Mouse (Mus musculus): ENCODE data around the gene Als2.

Als2 gene

DNA sequence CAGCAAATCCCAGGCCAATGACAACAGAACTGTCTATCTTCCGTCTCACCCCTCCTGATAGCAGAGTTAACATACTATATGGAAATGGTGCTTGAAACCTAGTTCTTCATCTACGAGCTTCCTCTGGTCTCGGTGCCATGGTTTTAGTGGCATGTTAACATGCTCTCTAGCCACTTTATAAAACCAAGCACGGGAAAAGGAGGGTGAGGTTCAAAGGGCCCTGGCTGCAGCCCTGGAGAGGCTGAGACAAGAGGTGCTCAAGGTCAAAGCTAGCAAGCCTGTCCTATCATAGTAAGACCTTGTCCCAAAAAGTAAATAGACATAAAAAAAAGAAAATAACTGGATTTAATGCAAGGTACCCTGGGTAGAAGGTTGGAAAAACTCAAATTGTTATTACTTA lies 25.4 kb downstream of the Als2 start:
- peak in 1 of 2 experiments; percentile 11 for DNase-seq

DNA sequence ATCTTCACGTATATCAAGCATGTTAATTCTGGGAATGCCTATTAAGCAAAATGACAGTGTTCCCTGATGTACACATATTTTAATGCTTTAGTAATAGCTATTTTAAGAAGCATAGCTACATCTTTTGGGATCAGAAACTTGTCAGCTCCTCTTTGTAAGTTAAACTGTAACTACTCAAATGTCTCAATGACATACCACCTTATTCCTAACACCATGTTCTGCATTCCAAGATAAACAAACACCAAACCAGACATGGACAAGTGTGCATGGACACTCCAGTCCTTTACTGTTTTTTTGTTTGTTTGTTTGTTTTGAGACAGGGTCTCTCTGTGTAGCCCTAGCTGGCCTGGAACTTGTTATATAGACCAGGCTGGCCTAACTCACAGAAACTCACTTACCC lies 28.7 kb downstream of the Als2 start:
- DNase-seq, result no peak

DNA sequence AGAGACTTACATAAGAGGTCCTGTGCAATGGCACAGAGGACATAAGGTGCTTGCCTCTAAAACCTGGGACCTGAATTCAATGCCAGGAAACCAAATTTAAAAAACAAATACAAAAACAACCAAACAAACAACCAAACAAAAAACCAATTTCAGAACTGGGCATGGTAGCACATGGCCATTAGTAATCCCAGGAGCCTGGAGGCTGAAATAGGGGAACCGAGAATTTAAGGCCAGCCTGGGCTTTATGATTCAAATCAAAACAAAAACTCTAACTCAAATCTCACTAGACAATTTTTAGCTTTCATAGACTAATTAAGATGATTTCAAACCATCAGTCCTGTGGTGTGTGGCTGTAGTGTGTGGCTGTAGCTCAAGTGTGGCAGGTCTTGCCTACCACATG lies 32.5 kb downstream of the Als2 start:
- no peak for DNase-seq

DNA sequence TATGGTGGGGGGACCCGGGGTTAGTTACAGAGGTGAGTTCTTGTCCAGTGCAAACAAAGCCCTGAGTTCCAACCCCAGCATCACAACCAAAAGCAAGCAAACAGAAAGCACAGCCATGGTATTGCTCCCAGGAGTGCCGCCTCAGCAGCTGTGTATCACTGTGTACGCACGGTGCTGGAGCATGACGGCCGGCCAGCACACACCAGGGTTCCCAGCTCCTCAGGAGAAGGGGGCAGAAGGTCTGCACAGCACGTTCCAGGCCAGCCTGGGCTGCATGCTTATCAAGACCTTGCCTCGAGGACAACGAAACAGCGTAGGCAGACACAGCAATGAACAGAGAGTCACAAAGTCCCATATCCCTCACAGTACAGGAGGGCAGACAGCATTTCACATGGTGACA lies 34.7 kb downstream of the Als2 start:
- no peak for DNase-seq

DNA sequence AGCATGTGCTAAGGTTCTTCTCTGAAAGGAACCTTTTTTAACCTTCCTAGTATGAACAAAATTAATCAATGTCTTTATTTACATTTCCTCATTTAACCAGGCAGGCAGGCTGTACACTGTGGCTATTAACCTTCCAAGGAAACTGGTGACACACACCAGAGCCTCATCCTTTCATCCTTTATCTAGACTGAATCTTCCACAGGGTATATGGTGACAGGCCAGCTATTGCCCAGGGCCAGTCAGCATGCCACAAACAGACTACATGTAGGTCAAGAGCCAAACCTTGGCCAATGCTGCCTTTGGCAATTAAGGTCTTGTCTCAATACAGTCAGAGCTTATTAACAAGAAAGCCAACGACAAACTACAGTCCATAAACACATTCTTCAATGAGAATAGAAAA lies 35.5 kb downstream of the Als2 start:
- no peak for DNase-seq

DNA sequence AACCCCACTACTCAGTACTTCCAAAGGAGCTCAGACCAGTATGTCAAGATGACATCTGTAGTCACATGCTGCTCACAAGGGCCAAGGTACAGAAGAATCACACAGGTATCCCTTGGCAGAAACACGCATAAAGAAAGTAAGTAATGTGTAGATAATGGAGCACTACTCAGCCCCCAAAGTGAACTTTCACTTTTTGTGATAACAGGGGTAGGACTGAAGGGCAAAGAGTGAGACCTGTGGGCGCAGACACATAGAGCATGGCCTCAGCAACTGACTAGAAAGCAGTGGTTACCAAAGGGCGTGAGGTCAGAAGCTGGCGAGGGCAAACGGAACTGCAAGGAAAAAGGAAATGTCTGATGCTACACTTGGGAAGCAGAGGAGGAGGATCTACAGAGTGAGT lies 36.1 kb downstream of the Als2 start:
- DNase-seq, result no peak

DNA sequence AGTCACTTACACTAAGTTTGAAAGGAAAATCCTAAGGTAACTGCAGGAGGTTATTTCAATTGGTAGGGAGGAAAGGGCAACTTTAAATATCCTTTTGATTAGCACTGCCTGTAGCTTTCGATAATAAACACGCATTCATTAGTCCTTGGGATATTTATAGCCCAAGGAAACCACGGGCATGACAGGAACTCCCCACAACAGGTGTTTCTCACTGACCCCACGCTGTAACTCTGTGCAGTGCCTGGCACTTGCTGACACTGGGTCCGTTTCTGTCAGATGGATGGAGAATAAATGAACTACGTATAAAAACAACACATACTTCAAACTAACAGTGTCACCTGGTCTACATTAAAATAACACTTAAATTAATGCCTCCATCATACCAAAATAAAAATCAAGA lies 42.1 kb downstream of the Als2 start:
- no peak for DNase-seq

DNA sequence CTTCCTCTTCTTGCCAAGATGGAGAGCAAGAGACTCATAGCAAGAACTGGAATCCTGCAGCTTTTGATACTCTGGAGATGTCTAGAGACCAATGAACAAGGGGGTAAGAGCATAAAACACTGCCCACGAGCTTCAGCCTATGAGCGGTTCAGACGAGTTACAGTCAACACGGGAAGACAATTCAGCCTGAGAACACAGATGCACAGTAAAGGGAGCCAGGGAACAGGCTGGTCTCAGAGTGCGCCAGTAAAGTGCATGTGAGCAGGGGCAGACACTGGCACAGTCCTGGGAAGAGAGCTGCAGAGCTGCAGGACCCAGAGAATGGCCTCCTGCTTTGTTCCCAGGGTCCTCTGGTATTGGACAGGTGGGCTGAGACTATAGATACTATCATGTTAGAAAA lies 49.2 kb downstream of the Als2 start:
- no peak for DNase-seq

DNA sequence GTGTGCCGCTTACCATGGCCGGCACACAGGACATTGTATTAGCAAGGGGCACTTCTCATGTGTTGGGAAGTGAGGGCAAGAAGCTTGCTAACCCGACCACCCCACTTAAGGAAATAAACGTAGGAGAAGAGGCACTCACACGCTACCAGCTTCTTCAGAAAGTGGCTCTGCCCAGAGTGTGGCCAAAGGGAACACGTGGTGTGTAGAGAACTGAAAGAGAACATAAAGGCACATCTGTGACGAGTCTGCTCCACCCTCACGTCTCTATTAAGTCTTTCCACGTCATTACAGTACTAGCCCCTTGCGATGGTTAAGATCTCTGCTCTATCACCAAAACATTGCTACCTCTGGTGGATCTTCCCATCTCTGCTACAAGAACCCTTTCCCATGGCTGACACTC lies 50.7 kb downstream of the Als2 start:
- no peak for DNase-seq

DNA sequence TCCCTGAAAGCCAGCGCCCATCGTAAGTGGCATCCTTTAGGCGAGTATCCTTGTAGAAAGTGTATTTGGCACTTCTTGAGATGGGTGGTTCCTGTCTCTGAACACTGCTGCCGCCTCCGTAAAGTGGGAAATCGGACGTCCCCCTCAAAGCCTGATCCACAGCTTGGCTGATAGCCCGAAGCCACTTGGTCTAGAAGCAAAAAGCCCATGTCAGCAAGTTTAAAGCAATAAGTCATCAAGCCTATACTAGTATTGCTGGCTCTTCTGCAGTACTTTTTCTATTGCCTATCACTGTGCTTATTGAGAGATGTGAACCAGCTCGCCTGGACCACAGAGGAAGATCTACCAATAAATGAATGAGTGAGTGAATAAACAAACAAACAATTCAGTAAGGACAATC lies 51.6 kb downstream of the Als2 start:
- DNase-seq, result no peak

DNA sequence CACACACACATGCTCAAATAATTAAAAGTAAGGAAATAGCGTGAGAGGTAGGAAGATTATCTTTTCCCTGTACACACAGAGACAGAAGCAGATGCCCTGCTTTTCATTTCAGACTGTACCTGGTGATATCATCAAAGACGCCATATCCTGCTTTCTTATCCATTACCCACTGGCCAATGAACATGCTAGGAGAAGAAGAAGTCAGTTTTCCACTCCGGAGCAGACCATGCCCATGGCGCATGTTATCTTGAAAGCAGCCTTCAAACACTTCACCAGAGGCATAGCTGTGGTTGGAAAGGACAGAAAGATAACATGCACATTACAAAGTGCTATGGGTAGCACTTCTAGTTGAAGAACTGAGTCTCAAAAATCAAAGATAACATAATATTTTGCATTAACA lies 54.0 kb downstream of the Als2 start:
- DNase-seq, result no peak

DNA sequence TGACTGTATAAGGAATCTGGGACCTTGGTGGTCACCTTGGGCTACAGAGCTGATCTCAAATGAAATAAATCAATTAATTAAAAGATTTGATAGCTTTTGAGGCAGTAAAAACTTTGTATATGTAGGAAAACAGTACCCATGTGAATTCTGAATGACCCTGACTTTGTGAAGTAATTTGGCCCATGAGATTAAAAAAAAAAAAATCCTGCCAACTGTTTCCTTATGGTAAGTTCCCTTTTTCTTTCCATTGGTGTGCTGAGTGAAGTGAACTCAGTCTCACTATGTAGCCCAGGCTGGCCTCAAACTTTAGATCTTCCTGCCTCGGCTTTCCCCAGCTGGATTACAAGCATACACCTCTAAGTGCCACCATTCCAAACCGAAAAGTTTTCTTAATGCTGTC lies 54.7 kb downstream of the Als2 start:
- no peak for DNase-seq

DNA sequence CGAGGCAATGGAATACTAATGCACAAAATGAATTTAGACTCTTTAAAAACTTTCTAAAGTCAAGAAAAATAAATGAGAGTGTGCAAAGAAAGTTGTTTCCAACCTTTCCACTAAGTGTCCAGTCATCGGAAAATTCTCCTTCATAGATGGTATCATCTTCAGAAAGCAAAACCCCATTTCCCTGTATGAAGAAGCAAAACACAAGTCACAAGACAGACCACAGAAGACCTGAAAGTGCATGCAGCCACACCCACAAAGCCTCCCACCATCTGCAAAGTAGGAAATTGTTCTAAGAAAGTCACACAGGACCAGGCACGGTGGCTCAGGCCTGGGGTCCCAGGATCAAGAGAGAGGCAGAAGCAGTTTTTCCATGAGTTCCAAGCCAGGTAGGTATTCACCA lies 57.0 kb downstream of the Als2 start:
- DNase-seq, result no peak

DNA sequence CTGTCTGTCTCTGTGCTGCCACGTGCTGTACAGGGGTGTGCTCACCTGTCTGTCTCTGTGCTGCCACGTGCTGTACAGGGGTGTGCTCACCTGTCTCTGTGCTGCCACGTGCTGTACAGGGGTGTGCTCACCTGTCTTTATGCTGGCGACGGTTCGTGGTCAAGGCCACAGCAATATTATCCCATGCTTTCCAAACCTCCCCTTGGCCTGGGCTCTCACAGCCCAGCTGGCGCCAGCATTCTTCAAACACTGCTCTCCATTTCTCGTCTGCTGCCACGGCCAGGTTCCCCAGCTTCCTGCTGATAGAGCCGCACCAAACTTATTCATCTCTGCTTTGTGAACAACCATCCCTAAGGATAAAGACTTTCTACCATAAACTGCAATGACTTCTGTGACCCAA lies 58.6 kb downstream of the Als2 start:
- no peak for DNase-seq

DNA sequence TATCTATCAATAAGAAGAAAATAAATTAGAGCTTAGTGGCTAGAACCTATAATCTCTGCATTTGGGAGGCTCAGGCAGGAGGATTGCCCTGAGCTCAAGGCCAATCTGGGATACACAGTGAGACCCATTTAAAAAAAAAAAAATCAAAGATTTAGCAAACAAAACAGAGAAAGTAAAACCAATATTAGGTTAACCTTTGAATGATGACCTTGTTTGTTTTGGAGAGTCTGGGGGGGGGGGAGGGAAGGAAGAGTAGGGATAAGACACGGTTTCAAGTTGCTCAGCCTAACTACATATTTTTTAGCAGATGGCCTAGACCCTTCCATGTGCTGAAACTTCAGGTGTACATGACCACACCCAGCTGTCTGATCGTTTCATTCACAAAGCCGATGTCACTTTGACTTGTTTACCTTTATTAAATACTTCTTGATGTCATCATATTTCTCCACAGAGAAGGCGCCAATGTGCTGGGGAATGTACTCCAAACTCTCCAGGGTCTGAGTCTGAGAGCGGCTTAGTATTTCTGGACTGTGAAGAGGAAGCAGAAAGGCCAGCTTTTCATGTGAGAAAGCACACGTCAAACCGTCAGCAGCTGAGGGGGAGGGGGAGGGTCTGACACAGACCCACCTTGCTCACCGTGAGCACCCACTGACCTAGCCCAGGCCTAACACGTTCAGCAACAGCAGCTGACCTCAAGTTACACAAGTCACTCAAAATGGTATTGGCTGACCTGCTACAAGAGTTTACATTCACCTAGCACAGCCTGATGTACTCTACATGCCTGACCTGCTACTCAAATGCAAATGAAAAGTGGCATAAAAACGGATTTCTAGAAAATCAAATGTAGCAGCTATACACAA lies 62.3 kb downstream of the Als2 start:
- peak in 1 of 2 experiments; percentile 12 for DNase-seq

DNA sequence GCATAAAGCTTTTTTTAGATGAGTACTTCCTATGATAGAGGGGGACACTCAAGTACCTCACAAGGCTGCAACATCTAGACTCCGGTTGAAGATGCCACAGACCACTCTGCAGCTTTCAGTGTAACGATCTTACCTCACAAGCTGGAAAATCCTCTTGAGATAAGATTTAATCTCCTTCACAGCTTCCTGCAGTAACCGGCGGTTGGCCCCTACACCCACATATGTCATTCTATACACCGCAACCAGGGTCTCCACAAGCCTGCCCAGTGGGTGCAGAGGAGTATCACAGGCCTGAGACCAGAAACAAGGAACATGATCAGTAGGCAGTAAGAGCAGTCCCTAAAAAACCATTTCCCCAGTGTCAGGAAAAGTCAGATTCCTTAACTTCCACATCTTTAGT lies 64.0 kb downstream of the Als2 start:
- no peak for DNase-seq

DNA sequence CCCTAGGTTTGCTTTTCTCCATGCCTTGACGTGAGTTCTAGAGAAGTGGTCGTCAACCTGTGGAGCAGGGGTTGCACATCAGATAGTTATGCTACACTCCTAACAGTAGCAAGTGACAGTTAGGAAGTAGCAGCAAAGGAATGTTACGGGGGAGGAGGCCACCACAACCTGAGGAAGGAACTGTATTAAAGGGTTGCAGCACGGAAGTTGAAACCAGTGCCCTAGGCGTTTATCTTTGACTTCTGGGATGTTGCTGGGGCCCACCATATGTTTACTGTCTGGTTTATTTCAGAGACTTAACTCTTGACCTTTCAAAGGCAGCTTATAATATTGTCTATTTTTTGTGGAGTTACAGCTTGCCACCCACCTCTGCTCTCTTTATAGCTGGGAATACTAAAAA lies 65.2 kb downstream of the Als2 start:
- no peak for DNase-seq

DNA sequence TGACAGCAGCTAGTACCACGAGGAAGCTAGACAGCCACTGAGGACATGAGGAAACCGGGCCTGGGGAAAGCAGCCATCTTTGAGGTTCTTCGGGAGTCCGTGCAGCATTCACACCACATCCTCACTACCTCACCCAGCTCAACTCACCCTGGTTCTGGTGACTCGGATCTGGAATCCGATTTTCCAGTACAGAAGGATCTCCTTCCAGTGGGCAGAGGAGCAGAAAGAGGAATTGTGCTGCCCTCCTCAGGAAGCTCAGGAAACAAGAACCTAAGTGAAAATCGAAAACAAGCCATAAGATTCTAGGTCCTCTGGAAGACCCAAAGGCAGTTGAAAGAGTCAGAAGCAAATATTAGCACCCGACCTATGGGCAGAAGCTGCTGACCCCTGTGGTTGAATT lies 66.7 kb downstream of the Als2 start:
- DNase-seq, result no peak

DNA sequence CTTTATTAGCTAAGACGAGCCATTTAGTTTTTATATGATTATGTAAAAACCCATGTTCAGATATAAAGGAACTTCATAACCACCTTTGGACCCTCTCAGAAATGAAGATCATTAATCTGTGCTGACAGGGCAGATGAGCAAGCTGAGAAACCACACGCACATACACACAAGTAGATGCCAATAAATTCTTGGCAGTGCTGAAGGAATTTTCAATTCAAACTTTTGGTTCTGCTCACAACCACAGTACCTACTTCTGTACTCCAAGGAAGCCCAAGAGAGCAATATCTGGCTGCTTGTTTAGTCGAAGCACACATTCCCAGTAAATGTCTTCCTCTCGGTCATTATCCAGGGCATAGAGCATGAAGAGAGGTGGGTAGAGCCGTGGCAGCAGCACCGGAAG lies 67.4 kb downstream of the Als2 start:
- DNase-seq, result no peak

DNA sequence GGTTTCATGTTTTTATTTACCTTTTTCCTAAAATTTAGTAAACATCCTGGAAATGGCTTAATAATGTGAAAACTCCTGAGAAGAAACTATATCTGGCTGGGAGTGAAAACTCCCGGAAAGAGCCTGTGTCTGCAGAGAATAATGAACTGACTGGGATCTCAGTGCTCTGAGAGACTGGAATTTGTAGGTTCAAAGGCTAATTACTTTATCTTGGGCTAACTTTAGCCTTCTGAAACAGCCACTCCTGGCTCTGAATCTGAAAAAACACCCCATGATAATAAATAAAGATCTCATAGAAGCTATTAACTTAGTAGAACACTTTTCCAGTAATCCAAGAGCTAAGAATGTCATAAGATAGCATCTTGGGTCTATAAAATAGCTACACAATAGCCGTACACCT lies 68.5 kb downstream of the Als2 start:
- DNase-seq, result no peak

DNA sequence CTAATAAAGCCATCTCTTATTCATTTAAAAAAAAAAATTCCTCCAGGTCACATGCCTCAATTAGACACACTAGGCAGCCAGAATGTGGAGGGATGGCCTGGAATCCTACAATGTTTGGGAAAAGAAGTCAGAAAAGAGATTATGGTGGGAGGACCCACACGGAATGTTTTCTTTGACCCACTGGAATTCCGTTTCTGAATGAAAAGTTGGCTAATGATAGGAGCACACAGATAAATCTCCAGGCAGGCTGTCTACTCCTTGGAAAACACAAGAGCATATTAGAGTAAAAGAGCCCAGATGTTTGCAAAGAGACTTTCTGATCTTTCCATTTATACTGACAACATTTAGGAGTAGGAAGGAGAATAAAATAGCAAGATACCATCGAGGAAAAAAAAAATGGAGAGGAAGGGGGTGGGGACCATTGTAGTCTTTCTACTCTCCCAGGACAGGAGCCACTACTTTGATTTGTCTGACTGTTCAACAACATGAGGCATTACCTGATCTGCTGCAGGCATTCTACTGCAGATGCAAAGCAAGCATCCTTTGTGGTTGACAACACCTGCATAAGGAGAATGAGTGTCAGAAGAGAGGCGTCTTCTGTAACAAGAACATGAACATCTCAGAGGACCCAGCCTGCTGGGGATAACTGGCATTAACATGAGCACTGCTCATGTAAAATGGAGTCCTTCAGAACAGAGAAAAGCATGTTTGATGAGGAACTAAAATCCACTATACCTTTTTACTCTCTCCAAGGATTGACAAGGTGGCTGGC lies 69.2 kb downstream of the Als2 start:
- DNase-seq, result no peak

DNA sequence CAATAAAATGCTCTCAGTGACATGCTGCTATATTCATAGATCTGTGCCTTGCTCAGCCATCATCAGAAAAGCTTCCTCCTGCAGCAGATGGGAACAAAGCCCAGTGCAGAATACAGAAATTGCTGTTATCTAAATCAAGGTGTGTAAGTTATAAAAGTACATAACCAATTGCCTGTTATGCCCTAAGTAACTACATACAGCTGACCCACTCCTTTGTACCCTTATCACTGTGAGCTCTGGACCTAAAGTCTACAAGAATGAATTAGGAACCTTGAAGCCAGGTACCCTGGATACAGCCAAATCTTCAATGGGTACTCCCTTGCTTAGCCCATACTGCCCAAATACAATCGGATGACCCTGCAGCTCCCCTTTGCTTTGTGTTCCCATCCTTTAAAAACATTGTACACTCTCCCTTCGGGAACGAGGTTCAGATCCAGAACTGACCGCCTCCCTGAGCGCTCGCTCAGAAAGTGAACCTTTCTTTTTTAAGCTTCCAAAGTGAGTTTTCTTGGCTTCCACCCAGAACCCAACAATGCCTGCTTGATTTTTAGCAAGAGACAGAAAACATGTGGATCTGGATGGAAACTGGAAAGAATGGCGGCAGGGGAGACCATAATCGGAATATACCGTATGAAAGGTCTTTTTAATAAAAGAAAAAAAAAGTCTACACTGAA lies 70.7 kb downstream of the Als2 start:
- DNase-seq, result no peak

DNA sequence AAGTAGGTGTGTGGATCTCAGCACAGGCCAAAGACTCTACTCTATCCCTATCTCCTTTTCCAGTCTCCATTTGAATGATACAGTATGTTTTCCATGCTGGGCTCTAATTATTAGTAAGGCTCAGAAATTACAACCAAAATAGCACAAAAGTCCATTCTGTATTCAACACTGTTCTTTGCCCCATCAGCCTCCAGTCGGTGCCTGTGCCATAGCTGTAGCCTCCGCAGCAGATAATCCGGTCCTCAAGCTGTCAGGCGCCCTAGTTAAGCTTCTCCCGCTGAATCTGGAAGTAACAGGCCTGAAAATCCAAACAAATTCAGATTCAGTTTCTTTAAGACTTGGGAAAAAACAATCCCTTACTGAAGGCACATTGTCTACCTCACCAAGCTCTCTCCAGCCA lies 73.1 kb downstream of the Als2 start:
- DNase-seq, result no peak

DNA sequence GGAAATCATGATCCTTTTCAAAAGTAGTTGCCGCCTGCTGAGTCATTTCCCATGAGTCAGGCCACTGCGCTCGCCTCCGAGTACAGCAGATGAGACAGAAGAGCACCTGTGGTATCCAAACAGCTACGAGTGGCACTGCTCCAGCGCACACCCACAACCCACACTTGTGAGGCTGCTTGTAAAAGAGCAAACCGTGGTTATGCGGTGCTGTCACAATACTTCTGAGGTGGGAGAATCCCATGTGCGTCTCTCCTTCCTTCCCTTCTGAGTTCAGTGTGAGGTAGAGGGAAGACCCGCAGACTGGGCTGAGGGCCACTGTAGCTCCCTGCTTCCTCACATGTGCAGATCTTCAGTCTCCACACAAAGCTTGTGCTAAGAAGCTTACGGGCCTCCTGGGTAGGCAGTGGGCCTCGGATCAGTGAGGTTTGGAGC lies 74.0 kb downstream of the Als2 start, which contains the start of gene Mpp4:
Gene Mpp4 (minus strand): TSS at position 360 of the 432 bp plus-strand sequence.
- no peak for DNase-seq
